Mouse (Mus musculus) kidney, embryonic 14.5 days (tissue): Measurements from ENCODE around the gene Zkscan17. TPM values are rescaled to one million over a fixed set of nuclear protein-coding genes. Genes with fewer than 3 reads are reported as not detected.

ENCODE experiments used
- ATAC-seq: fragments of 200-750 bp; cut with Nextera tagmentation; 2 replicates; pipeline ENCODE4 v1.8.0; 2017; ENCODE audit warnings: moderate number of reproducible peaks, mild to moderate bottlenecking, moderate TSS enrichment, moderate library complexity; ENCODE audit not compliant: low FRiP score, low TSS enrichment
- H3K27ac ChIP-seq: fragments of 300-500 bp; sonication (generic); 2 replicates; pipeline ENCODE4 v1.5.1; 2014; ENCODE audit warnings: low read depth, mild to moderate bottlenecking, low read length, moderate library complexity, mixed read lengths
- H3K27me3 ChIP-seq: fragments of 300-500 bp; sonication (generic); 2 replicates; pipeline ENCODE4 v1.6.1; 2014; ENCODE audit warnings: mild to moderate bottlenecking, low read length; ENCODE audit not compliant: control insufficient read depth, insufficient read depth
- H3K36me3 ChIP-seq: fragments of 300-500 bp; sonication (generic); 2 replicates; pipeline ENCODE4 v1.6.1; 2014; ENCODE audit warnings: low read length, mixed read lengths; ENCODE audit not compliant: control insufficient read depth, insufficient read depth
- H3K4me1 ChIP-seq: fragments of 300-500 bp; sonication (generic); 2 replicates; pipeline ENCODE4 v1.6.1; 2014; ENCODE audit warnings: low read length, mixed read lengths; ENCODE audit not compliant: control insufficient read depth, insufficient read depth
- H3K4me2 ChIP-seq: fragments of 300-500 bp; sonication (generic); replicated peaks from 2 replicates; pipeline ENCODE4 v1.6.1; 2014; ENCODE audit warnings: low read depth, mild to moderate bottlenecking, low read length
- H3K4me3 ChIP-seq: fragments of 300-500 bp; sonication (generic); 2 replicates; pipeline ENCODE4 v1.5.1; 2014; ENCODE audit warnings: mild to moderate bottlenecking, low read length
- H3K9ac ChIP-seq: fragments of 300-500 bp; sonication (generic); 2 replicates; pipeline ENCODE4 v1.6.1; 2014; ENCODE audit warnings: low read depth, mild to moderate bottlenecking, low read length, moderate library complexity
- H3K9me3 ChIP-seq: fragments of 300-500 bp; sonication (generic); 2 replicates; pipeline ENCODE4 v1.6.1; 2016; ENCODE audit warnings: low read length; ENCODE audit not compliant: control insufficient read depth
- WGBS: fragments of 180-500 bp; shearing (Covaris S2); extraction: QIAGEN DNeasy Blood & Tissue Kit; methylation state at CpG from one replicate; pipeline ENCODE4 v1.1.7; 2014; 5-methylcytosine and 5-hydroxymethylcytosine counted together
- polyA plus RNA-seq: library from polyadenylated mRNA; unstranded; fragments of >200 nt; fragmentation: Nextera tagmentation; extraction: Ambion mirVana; gene quantifications from 2 replicates; pipeline ENCODE4 v1.2.1, GENCODE M21; 2014

The Zkscan17 gene
- polyA plus RNA-seq, 1 experiment from 2014 or later: 27.4 TPM

GRCm38 (mm10) chr11:59530870-59531535 lies 4.5 kb upstream of the Zkscan17 start:
- ATAC-seq: peak; percentile 93
- no peak overlapping the region for H3K4me2 ChIP-seq
- H3K4me3 ChIP-seq: no peak overlapping the region
- no peak overlapping the region for H3K27ac ChIP-seq
- no peaks in the 10 kb centered on the region for H3K36me3 ChIP-seq
- 42% methylated on average over 6 of the region's 6 CpGs for WGBS
- no peak overlapping the region for H3K9ac ChIP-seq
- H3K4me1 ChIP-seq: 0 out of 2 replicates have a peak, but pooled peaks cover 3% of the 10 kb centered on the region
- no peaks in the 10 kb centered on the region for H3K9me3 ChIP-seq
- H3K27me3 ChIP-seq: no peaks in the 10 kb centered on the region

GRCm38 (mm10) chr11:59530221-59530620 lies 3.7 kb upstream of the Zkscan17 start:
- ATAC-seq: no peak
- no peak overlapping the region for H3K9ac ChIP-seq
- 73% methylated on average over 5 of the region's 5 CpGs for WGBS

GRCm38 (mm10) chr11:59525237-59525636 lies 1.3 kb downstream of the Zkscan17 start:
- H3K27ac ChIP-seq: no peak overlapping the region
- 8% methylated on average over 10 of the region's 10 CpGs for WGBS
- 0 out of 2 replicates have a peak, but pooled peaks have one; percentile 44 for ATAC-seq

More at GRCm38 (mm10) chr11:59530221-59530620, 3.7 kb upstream of the Zkscan17 start:
- Histone ChIP-seq H3K9me3 (no peaks in the 10 kb centered on the region), H3K4me2 (no peak overlapping the region), H3K4me1 (0 out of 2 replicates have a peak, but pooled peaks cover 3% of the 10 kb centered on the region), H3K27me3 (no peaks in the 10 kb centered on the region), H3K27ac (no peak overlapping the region), H3K4me3 (no peak overlapping the region), H3K36me3 (no peaks in the 10 kb centered on the region)

GRCm38 (mm10) chr11:59524150-59524549 lies 2.4 kb downstream of the Zkscan17 start:
- no peak overlapping the region for H3K9ac ChIP-seq
- no peak overlapping the region for H3K27ac ChIP-seq
- no peaks in the 10 kb centered on the region for H3K27me3 ChIP-seq
- no peaks in the 10 kb centered on the region for H3K4me1 ChIP-seq
- H3K4me3 ChIP-seq: no peak overlapping the region
- ATAC-seq: no peak
- no peaks in the 10 kb centered on the region for H3K36me3 ChIP-seq
- 0 out of 2 replicates have a peak, but pooled peaks cover 3% of the 10 kb centered on the region for H3K9me3 ChIP-seq
- no peak overlapping the region for H3K4me2 ChIP-seq
- WGBS: 99% methylated on average over 2 of the region's 2 CpGs

More at GRCm38 (mm10) chr11:59525237-59525636, 1.3 kb downstream of the Zkscan17 start:
- Histone ChIP-seq H3K9ac (no peak overlapping the region), H3K27me3 (no peaks in the 10 kb centered on the region), H3K4me3 (no peak overlapping the region), H3K9me3 (0 out of 2 replicates have a peak, but pooled peaks cover 3% of the 10 kb centered on the region), H3K36me3 (no peaks in the 10 kb centered on the region), H3K4me2 (no peak overlapping the region), H3K4me1 (no peaks in the 10 kb centered on the region)

- Histone ChIP-seq H3K36me3 (no peaks in the 10 kb centered on the region), H3K27me3 (no peaks in the 10 kb centered on the region), H3K4me3 (no peak overlapping the region), H3K9ac (no peak overlapping the region), H3K4me2 (no peak overlapping the region), H3K9me3 (0 out of 2 replicates have a peak, but pooled peaks cover 3% of the 10 kb centered on the region), H3K4me1 (no peaks in the 10 kb centered on the region), H3K27ac (no peak overlapping the region)
- WGBS: 66% methylated on average over 6 of the region's 6 CpGs
- ATAC-seq: no peak
Measured at GRCm38 (mm10) chr11:59519741-59520495, 6.6 kb downstream of the Zkscan17 start.

GRCm38 (mm10) chr11:59518226-59518625 lies 8.3 kb downstream of the Zkscan17 start:
- ATAC-seq: no peak
- WGBS: 65% methylated on average over 10 of the region's 10 CpGs
- no peaks in the 10 kb centered on the region for H3K9me3 ChIP-seq
- H3K9ac ChIP-seq: no peak overlapping the region
- H3K4me3 ChIP-seq: no peak overlapping the region
- no peaks in the 10 kb centered on the region for H3K4me1 ChIP-seq
- H3K27ac ChIP-seq: no peak overlapping the region
- H3K27me3 ChIP-seq: no peaks in the 10 kb centered on the region
- no peaks in the 10 kb centered on the region for H3K36me3 ChIP-seq
- H3K4me2 ChIP-seq: no peak overlapping the region

- WGBS: 94% methylated on average over 1 of the region's 1 CpGs
- Histone ChIP-seq H3K27me3 (no peaks in the 10 kb centered on the region), H3K9ac (no peak overlapping the region), H3K27ac (no peak overlapping the region), H3K36me3 (no peaks in the 10 kb centered on the region), H3K9me3 (no peaks in the 10 kb centered on the region), H3K4me2 (no peak overlapping the region), H3K4me1 (no peaks in the 10 kb centered on the region), H3K4me3 (no peak overlapping the region)
- ATAC-seq: no peak
Measured at GRCm38 (mm10) chr11:59517441-59517840, 9.1 kb downstream of the Zkscan17 start.

GRCm38 (mm10) chr11:59514789-59515188 lies 11.8 kb downstream of the Zkscan17 start:
- H3K4me2 ChIP-seq: no peak overlapping the region
- WGBS: 71% methylated on average over 3 of the region's 3 CpGs
- no peak for ATAC-seq

GRCm38 (mm10) chr11:59514381-59514780 lies 12.2 kb downstream of the Zkscan17 start:
- H3K4me2 ChIP-seq: no peak overlapping the region
- H3K4me3 ChIP-seq: no peak overlapping the region
- peaks cover 9% of the 10 kb centered on the region; the same call in 1 of the 2 replicates for H3K36me3 ChIP-seq
- no peak overlapping the region for H3K27ac ChIP-seq
- H3K27me3 ChIP-seq: no peaks in the 10 kb centered on the region
- ATAC-seq: no peak
- H3K9ac ChIP-seq: no peak overlapping the region
- no peaks in the 10 kb centered on the region for H3K9me3 ChIP-seq
- WGBS: 68% methylated on average over 6 of the region's 6 CpGs
- no peaks in the 10 kb centered on the region for H3K4me1 ChIP-seq

More at GRCm38 (mm10) chr11:59514789-59515188, 11.8 kb downstream of the Zkscan17 start:
- peaks cover 9% of the 10 kb centered on the region; the same call in 1 of the 2 replicates for H3K36me3 ChIP-seq
- no peak overlapping the region for H3K27ac ChIP-seq
- no peaks in the 10 kb centered on the region for H3K4me1 ChIP-seq
- H3K9ac ChIP-seq: no peak overlapping the region
- H3K27me3 ChIP-seq: no peaks in the 10 kb centered on the region
- H3K9me3 ChIP-seq: no peaks in the 10 kb centered on the region
- no peak overlapping the region for H3K4me3 ChIP-seq
